Mouse (Mus musculus) induced T-regulatory cell, adult 2 months (primary cell): ENCODE data around the gene Prl8a1.

Experiments used
- DNase-seq: peaks from one replicate; pipeline ENCODE4 v3.0.0-alpha.2; 2012; ENCODE audit warnings: low read depth

The Prl8a1 gene

DNA sequence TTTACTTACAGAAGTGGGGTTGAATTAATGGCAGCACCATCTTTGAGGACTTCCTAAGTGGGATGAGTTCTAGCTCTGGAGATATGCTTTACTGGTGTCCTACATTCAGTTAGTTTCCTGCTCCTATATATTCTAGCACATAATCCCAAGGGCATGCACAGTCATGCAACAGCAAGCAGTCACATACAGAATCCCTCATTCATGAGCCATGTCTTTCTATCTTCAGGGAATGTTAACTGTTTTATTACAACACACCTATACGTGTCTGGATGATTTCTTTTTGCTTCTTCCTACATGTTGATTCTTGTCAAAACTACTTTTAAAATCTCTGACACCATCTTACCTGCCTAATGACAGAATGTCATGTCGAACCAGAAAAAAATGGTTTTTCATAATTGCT, at the start of gene Prl8a1:
Prl8a1 (minus strand) TSS at position 101 of the 400 bp plus-strand sequence.
- DNase-seq, result no peak

DNA sequence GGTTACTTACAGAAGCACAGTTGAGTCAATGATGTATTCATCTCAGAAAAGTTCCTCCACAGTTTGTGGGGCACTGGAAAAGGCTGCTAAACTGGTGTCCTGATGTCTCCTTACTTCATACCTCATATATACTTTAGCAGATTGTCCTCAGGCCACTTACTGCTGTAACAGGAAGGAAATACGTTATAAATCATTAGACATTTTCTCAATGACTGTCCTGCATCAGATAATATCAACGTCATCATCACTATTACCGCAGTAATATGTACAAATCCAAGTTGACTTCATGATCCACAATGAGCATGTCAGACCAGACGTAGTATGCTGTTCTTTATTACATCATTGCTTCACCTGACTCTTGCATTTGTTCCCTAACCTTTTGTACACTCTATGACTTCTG, 28.5 kb upstream of the Prl8a1 start, which contains the start of gene Prl7b1:
Prl7b1 (minus strand) TSS at position 101 of the 400 bp plus-strand sequence.
- DNase-seq, result no peak

DNA sequence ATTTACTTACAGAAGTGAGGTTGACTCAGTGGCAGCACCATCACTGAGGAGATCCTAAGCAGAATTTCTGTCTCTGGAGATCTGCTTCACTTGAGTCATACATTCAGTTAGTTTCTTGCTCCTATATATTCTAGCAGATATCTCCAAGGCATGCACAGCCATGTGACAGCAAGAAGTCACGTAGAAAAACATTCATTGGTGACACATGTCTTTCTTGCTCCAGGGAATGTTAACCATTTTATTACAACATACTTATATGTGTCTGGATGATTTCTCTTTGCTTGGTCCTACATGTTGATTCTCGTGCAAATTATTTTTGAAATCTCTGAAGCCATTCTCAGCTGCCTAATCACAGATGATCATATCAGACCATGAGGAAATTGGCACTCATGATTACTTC, 17.5 kb downstream of the Prl8a1 start, which contains the start of gene Prl8a9:
Prl8a9 (minus strand) TSS at position 101 of the 400 bp plus-strand sequence.
- no peak for DNase-seq

DNA sequence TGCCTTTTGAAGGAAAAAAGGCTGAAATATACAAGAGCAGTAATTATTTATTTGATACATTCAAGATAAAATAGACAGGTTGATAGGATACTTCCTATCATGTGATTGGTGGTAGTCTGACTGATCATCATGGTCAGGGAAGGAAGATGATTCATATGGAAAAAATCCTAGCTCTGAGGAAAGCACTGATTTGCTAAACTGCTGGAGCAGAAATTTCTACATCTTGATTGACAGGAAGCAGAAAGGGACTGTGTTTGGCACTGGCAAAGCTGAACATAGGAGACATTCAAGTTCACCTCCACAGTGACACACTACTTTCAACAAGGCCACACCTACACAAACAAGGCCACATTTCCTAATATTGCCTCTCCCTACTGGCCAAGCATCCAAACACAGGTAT, 28.6 kb downstream of the Prl8a1 start:
- no peak for DNase-seq
